Mouse (Mus musculus): ENCODE results near the gene Pde4b.

Pde4b gene

GRCm38 (mm10) chr4:102557508-102558220, 470.3 kb downstream of the Pde4b start:
- DNase-seq = no peak

GRCm38 (mm10) chr4:102558328-102558727, 471.0 kb downstream of the Pde4b start:
- DNase-seq = no peak

- DNase-seq = no peak
Measured at GRCm38 (mm10) chr4:102560676-102561280, 473.4 kb downstream of the Pde4b start.

- DNase-seq = no peak
Measured at GRCm38 (mm10) chr4:102563273-102563855, 476.0 kb downstream of the Pde4b start.

GRCm38 (mm10) chr4:102564286-102564685, 476.9 kb downstream of the Pde4b start:
- no peak for DNase-seq

- no peak for DNase-seq
Measured at GRCm38 (mm10) chr4:102566421-102566820, 479.1 kb downstream of the Pde4b start.

- no peak for DNase-seq
Measured at GRCm38 (mm10) chr4:102567111-102567510, 479.8 kb downstream of the Pde4b start.

- no peak for DNase-seq
Measured at GRCm38 (mm10) chr4:102567676-102568254, 480.4 kb downstream of the Pde4b start.

- no peak for DNase-seq
Measured at GRCm38 (mm10) chr4:102568591-102568990, 481.2 kb downstream of the Pde4b start.

- no peak for DNase-seq
Measured at GRCm38 (mm10) chr4:102569101-102569583, 481.8 kb downstream of the Pde4b start.

- no peak for DNase-seq
Measured at GRCm38 (mm10) chr4:102569950-102570765, 482.8 kb downstream of the Pde4b start.

- no peak for DNase-seq
Measured at GRCm38 (mm10) chr4:102570766-102571411, 483.5 kb downstream of the Pde4b start.

GRCm38 (mm10) chr4:102572031-102572430, 484.7 kb downstream of the Pde4b start:
- DNase-seq = no peak

- DNase-seq = no peak
Measured at GRCm38 (mm10) chr4:102572591-102572990, 485.2 kb downstream of the Pde4b start.

GRCm38 (mm10) chr4:102573361-102573781, 486.0 kb downstream of the Pde4b start:
- no peak for DNase-seq

GRCm38 (mm10) chr4:102574226-102574625, 486.9 kb downstream of the Pde4b start:
- no peak for DNase-seq

- no peak for DNase-seq
Measured at GRCm38 (mm10) chr4:102574666-102575254, 487.4 kb downstream of the Pde4b start.

GRCm38 (mm10) chr4:102576109-102576508, 488.8 kb downstream of the Pde4b start:
- DNase-seq = no peak

- DNase-seq = no peak
Measured at GRCm38 (mm10) chr4:102577636-102578035, 490.3 kb downstream of the Pde4b start.

- no peak for DNase-seq
Measured at GRCm38 (mm10) chr4:102579051-102579450, 491.7 kb downstream of the Pde4b start.

- no peak for DNase-seq
Measured at GRCm38 (mm10) chr4:102579746-102580145, 492.4 kb downstream of the Pde4b start.
